18 mouse cellular contexts compared by ENCODE assay signal in the genomic region with DNA sequence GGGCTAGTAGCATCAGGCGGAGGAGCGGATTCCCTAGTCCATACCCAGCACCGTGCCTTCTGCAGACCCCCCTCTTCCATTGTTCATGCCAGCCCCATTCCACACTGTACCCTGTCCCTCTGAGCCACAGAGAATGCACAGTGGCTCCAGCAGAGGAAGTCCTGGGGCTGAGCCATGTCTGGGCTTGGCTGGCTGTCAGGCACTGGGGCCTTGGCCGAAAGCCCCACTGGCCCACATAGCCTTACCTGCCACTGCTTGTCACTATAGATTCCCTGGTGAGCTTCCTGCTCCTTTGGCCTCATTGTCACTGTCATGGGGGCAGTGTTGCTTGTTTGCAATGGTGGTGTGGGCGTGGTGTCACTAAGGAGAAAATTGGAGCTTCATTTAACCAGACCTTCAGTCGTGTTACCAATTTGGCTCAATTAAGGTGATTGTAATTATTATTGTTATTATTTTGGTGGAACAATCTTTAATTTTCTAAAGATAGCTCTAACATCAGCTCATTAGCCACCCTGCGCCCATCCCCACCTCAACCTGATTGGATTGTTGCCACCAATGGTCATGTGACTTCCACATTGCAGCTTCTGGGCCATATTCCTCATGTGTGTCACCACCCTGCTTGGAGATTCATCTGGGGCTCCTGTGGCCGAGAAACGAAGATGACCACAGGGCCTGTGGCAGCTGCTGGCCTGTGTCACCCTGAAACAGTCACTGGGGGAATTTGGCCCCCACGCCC.
DNase-seq lines count a peak whose midpoint lies in the region; ATAC-seq and TF ChIP-seq lines count a peak whose summit lies in the region.
"Had no signal": no experiment of that assay in that cellular context is flagged by ENCODE, and none has a peak within 500 bp of the region (broad histone marks: within the 10 kb centered on the region; RNA-seq: fewer than 3 reads in every experiment).

No protein-coding gene starts in this region.

- TF ChIP-seq CTCF in liver, postnatal 0 days (IDR thresholded peaks at IDR 0.05; ENCODE audit: low read depth): no peak

- no peak for ATAC-seq in liver, embryonic 12.5 days
- no peak for ATAC-seq in liver, postnatal 0 days
- ATAC-seq in kidney, embryonic 14.5 days (ENCODE audit: low FRiP score, low TSS enrichment): no peak
- ATAC-seq: forebrain, embryonic 15.5 days; intestine, embryonic 16.5 days had no signal

- peaks cover 55% of the 10 kb centered on the region for H3K4me1 ChIP-seq in heart, embryonic 10.5 days
- H3K4me1 ChIP-seq in liver, embryonic 12.5 days: peaks cover 39% of the 10 kb centered on the region
- H3K4me1 ChIP-seq in liver, postnatal 0 days (ENCODE audit: insufficient read depth): peaks cover 25% of the 10 kb centered on the region
- H3K4me1 ChIP-seq in kidney, embryonic 14.5 days (ENCODE audit: control insufficient read depth, insufficient read depth, low read length): peaks cover 31% of the 10 kb centered on the region

- peak; percentile 56 for DNase-seq in cerebellum, adult 11-12 months
- no peak for DNase-seq in cerebellum, adult 8-10 months
- no peak for DNase-seq in heart, embryonic 10.5 days (ENCODE audit: low spot score)
- DNase-seq in heart, postnatal 36 days: no peak
- no peak for DNase-seq in liver
- no peak for DNase-seq in liver, postnatal 0 days
- DNase-seq: adrenal gland, postnatal 36 days; layer of hippocampus, postnatal 36 days; lung, adult 18-20 months; right cerebral cortex, postnatal 25 days had no signal

- H3K4me3 ChIP-seq in heart, embryonic 10.5 days: no peak overlapping the region
- H3K4me3 ChIP-seq in liver, embryonic 12.5 days: no peak overlapping the region
- H3K4me3 ChIP-seq in liver, postnatal 0 days (ENCODE audit: low read depth, low read length): no peak overlapping the region
- H3K4me3 ChIP-seq in kidney, embryonic 14.5 days (ENCODE audit: low read length): no peak overlapping the region
- H3K4me3 ChIP-seq: erythroblast, embryonic 14.5 days; forebrain, embryonic 15.5 days; heart, embryonic 12.5 days; midbrain, embryonic 12.5 days had no signal

- 90% methylated on average over 10 of the region's 10 CpGs for WGBS in heart, embryonic 10.5 days
- WGBS in liver, embryonic 12.5 days (ENCODE audit: insufficient replicate concordance): 80% methylated on average over 10 of the region's 10 CpGs
- 84% methylated on average over 10 of the region's 10 CpGs for WGBS in liver, postnatal 0 days (ENCODE audit: insufficient replicate concordance)
- WGBS in kidney, embryonic 14.5 days: 95% methylated on average over 10 of the region's 10 CpGs

- no peak overlapping the region for H3K9ac ChIP-seq in liver, embryonic 12.5 days
- no peak overlapping the region for H3K9ac ChIP-seq in liver, postnatal 0 days (replicated peaks)
- no peak overlapping the region for H3K9ac ChIP-seq in kidney, embryonic 14.5 days (ENCODE audit: low read depth, low read length)
- H3K9ac ChIP-seq: forebrain, embryonic 15.5 days; heart, embryonic 12.5 days; midbrain, embryonic 12.5 days had no signal

- intact Hi-C loops in heart, postnatal 36 days (cut with DNase I): loop anchor here (10.0 kb wide), 1 partner anchor 477 kb away; no protein-coding TSS in a partner anchor

- H3K4me2 ChIP-seq in liver, embryonic 12.5 days: no peak overlapping the region
- H3K4me2 ChIP-seq in liver, postnatal 0 days (ENCODE audit: low read depth, low read length): no peak overlapping the region
- H3K4me2 ChIP-seq in kidney, embryonic 14.5 days (replicated peaks; ENCODE audit: low read depth, low read length): no peak overlapping the region
- H3K4me2 ChIP-seq: forebrain, embryonic 15.5 days; heart, embryonic 12.5 days; midbrain, embryonic 12.5 days had no signal

- no peak for TF ChIP-seq EP300 in liver, postnatal 0 days (IDR thresholded peaks at IDR 0.05; ENCODE audit: low read depth)

- H3K27ac ChIP-seq in heart, embryonic 10.5 days: 0 out of 2 replicates have a peak overlapping the region, but pooled peaks have one; percentile 7
- H3K27ac ChIP-seq in liver, embryonic 12.5 days: 0 out of 2 replicates have a peak overlapping the region, but pooled peaks have one; percentile 5
- peak overlapping the region; percentile 8; the same call in 1 of the 2 replicates for H3K27ac ChIP-seq in liver, postnatal 0 days (ENCODE audit: low read depth)
- no peak overlapping the region for H3K27ac ChIP-seq in kidney, embryonic 14.5 days (ENCODE audit: low read depth, low read length)
- H3K27ac ChIP-seq: forebrain, embryonic 15.5 days; midbrain, embryonic 12.5 days; stomach, postnatal 0 days had no signal

- H3K27me3 ChIP-seq in heart, embryonic 10.5 days (ENCODE audit: insufficient read depth, poor library complexity, severe bottlenecking): peaks cover 92% of the 10 kb centered on the region
- 0 out of 2 replicates have a peak, but pooled peaks cover 2% of the 10 kb centered on the region for H3K27me3 ChIP-seq in liver, embryonic 12.5 days (replicated peaks)
- H3K27me3 ChIP-seq in liver, postnatal 0 days (ENCODE audit: insufficient read depth, low read length): no peaks in the 10 kb centered on the region
- peaks cover 4% of the 10 kb centered on the region; the same call in 1 of the 2 replicates for H3K27me3 ChIP-seq in kidney, embryonic 14.5 days (ENCODE audit: control insufficient read depth, insufficient read depth, low read length)
- H3K27me3 ChIP-seq: forebrain, embryonic 15.5 days; midbrain, embryonic 12.5 days had no signal

- H3K9me3 ChIP-seq in heart, embryonic 10.5 days: no peaks in the 10 kb centered on the region
- H3K9me3 ChIP-seq in liver, embryonic 12.5 days (replicated peaks): no peaks in the 10 kb centered on the region
- H3K9me3 ChIP-seq in liver, postnatal 0 days (ENCODE audit: low read length): no peaks in the 10 kb centered on the region
- no peaks in the 10 kb centered on the region for H3K9me3 ChIP-seq in kidney, embryonic 14.5 days (ENCODE audit: control insufficient read depth, low read length)
- H3K9me3 ChIP-seq: forebrain, embryonic 15.5 days; heart, embryonic 12.5 days; midbrain, embryonic 12.5 days had no signal

- peaks cover 54% of the 10 kb centered on the region for H3K36me3 ChIP-seq in heart, embryonic 10.5 days
- peaks cover 40% of the 10 kb centered on the region for H3K36me3 ChIP-seq in liver, embryonic 12.5 days
- H3K36me3 ChIP-seq in liver, postnatal 0 days (replicated peaks; ENCODE audit: insufficient read depth, low read length): peaks cover 25% of the 10 kb centered on the region
- peaks cover 17% of the 10 kb centered on the region for H3K36me3 ChIP-seq in kidney, embryonic 14.5 days (ENCODE audit: control insufficient read depth, insufficient read depth, low read length)
- H3K36me3 ChIP-seq: forebrain, embryonic 15.5 days had no signal
